Mouse (Mus musculus): ENCODE data around the gene Twist2. TPM values are rescaled to one million over a fixed set of nuclear protein-coding genes. Genes with fewer than 3 reads are reported as not detected.

Twist2 gene
- polyA plus RNA-seq, 1 experiment = 11.6 TPM

DNA sequence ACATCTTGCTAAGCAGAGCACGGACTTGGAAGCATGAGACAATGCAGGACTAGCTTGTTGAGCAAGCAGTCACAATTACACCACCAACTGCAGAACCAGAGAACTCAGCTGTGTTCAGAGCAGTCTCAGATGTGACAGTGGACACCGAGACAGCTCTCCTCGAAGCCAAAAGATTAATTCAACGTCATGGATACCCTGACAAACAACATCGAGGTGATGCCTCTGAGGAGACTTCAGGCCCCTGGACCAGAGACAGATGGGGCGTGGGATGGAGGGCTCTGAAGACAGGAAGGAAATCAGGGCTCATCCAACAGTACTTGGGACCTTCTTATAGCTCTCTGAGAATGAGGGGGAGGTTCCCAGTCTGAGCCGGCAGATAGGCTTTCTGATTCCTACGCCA, 79.6 kb downstream of the Twist2 start:
- Histone ChIP-seq H3K4me3 (replicated peaks; ENCODE audit: extremely low read depth, low read depth, low read length) (no peak overlapping the region), H3K4me1 (ENCODE audit: control insufficient read depth, insufficient read depth, low read length) (no peaks in the 10 kb centered on the region)
- DNase-seq = no peak
- no peak for TF ChIP-seq POLR2A (IDR thresholded peaks at IDR 0.05; ENCODE audit: borderline replicate concordance, extremely low read depth, low read depth, low read length)
- no peak for TF ChIP-seq CTCF (IDR thresholded peaks at IDR 0.05; ENCODE audit: insufficient read depth, low read length)
- WGBS = 48% methylated on average over 8 of the region's 8 CpGs

DNA sequence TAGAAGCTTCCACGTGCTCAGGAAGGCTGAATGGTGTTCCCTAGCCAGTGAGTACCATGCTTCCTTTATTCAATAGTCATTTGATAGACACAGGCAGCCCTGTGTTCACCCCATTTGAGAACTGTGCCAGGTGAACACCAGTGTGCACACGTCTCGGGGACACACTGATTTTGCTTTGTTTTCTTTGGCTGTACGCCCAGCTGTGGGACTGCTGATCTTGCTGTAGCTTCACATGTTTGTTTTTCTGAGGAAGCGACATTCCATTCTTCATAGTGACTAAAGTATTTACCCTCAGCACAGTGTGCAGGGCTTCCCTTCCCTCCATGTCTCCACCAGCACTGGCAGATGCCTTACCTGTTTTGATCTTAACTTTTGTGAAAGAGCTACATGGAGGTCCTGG, 81.9 kb downstream of the Twist2 start:
- 33% methylated on average over 5 of the region's 5 CpGs for WGBS
- DNase-seq = no peak
- H3K4me3 ChIP-seq (replicated peaks; ENCODE audit: extremely low read depth, low read depth, low read length) = no peak overlapping the region
- no peaks in the 10 kb centered on the region for H3K4me1 ChIP-seq (ENCODE audit: control insufficient read depth, insufficient read depth, low read length)
- TF ChIP-seq CTCF (IDR thresholded peaks at IDR 0.05; ENCODE audit: insufficient read depth, low read length) (no peak), POLR2A (IDR thresholded peaks at IDR 0.05; ENCODE audit: borderline replicate concordance, extremely low read depth, low read depth, low read length) (no peak)

DNA sequence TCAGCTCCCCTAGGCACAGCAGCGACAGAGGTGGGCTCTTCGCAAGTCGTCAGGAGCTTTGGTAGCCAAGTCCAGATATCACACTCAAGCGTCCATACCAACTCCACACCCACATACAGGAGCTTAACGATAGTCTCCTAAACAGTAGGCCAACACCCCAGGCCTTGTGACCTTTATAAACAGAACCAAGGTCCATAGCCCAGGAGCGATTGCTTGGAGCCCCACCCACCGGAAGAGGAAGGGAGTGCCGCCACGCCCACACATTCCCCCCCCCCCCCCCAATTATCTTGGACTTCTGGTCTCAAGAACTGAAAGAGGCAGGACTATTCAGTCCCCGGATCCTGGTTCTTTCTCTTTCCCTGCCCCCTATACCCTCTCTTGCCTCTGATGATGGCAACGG, 92.3 kb downstream of the Twist2 start:
- TF ChIP-seq CTCF (IDR thresholded peaks at IDR 0.05; ENCODE audit: insufficient read depth, low read length) (no peak), POLR2A (IDR thresholded peaks at IDR 0.05; ENCODE audit: borderline replicate concordance, extremely low read depth, low read depth, low read length) (no peak)
- Histone ChIP-seq H3K4me3 (replicated peaks; ENCODE audit: extremely low read depth, low read depth, low read length) (no peak overlapping the region), H3K4me1 (ENCODE audit: control insufficient read depth, insufficient read depth, low read length) (no peaks in the 10 kb centered on the region)
- DNase-seq = no peak
- WGBS = 84% methylated on average over 11 of the region's 11 CpGs

DNA sequence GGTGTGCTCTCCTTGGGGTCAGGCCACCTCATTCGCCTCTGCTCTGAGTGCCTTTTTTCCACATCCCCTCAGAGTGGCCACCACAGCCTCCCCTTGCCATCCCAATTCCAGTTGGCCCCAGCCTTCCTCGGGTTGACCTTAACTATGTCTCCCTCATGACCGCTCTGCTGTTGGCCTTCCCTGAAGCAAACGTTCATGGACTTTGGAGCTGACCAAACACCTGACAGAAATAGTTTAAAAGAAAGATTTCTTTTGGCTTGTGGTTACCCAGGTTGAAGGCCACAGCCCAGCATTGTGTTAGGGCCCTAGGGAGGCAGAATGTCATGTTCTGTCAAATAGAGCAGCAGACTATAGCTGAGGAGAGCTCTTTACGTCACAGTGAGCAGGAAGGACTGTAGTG, 93.0 kb downstream of the Twist2 start:
- Histone ChIP-seq H3K4me3 (replicated peaks; ENCODE audit: extremely low read depth, low read depth, low read length) (no peak overlapping the region), H3K4me1 (ENCODE audit: control insufficient read depth, insufficient read depth, low read length) (no peaks in the 10 kb centered on the region)
- TF ChIP-seq POLR2A (IDR thresholded peaks at IDR 0.05; ENCODE audit: borderline replicate concordance, extremely low read depth, low read depth, low read length) = no peak
- no peak for TF ChIP-seq CTCF (IDR thresholded peaks at IDR 0.05; ENCODE audit: insufficient read depth, low read length)
- WGBS = 86% methylated on average over 5 of the region's 5 CpGs
- DNase-seq = no peak

DNA sequence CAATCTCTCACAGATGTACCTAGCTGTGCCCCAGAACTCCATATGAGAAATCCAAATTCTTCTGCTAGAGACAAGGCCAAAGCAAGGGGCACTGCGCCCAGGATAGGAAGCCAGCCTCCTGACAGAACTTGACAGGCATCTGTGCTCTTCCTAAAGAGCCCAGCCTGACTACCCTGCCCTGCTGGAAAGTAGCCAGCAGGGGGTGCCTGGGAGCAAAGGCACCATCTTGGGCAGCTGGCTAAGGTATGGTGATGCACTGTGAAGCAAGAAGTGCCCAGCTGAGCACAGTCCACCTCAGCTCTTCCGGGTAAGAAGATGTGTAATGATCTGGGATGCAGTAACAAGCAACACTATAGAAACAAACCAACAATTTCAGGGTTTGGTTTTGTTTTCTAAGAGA, 95.8 kb downstream of the Twist2 start:
- TF ChIP-seq POLR2A (IDR thresholded peaks at IDR 0.05; ENCODE audit: borderline replicate concordance, extremely low read depth, low read depth, low read length) = no peak
- TF ChIP-seq CTCF (IDR thresholded peaks at IDR 0.05; ENCODE audit: insufficient read depth, low read length) = no peak
- no peaks in the 10 kb centered on the region for H3K4me1 ChIP-seq (ENCODE audit: control insufficient read depth, insufficient read depth, low read length)
- DNase-seq = no peak
- H3K4me3 ChIP-seq (replicated peaks; ENCODE audit: extremely low read depth, low read depth, low read length) = no peak overlapping the region
- WGBS = 91% methylated on average over 2 of the region's 2 CpGs

All from lung, adult 2 months (tissue).